Mouse (Mus musculus) hindbrain, embryonic 15.5 days (tissue): ENCODE measurements around the gene Rtl6. TPM values are rescaled to one million over a fixed set of nuclear protein-coding genes. Genes with fewer than 3 reads are reported as not detected.

Experiments used
- ATAC-seq: fragments of 200-750 bp; cut with Nextera tagmentation; 2 replicates; pipeline ENCODE4 v1.8.0; 2017; ENCODE audit warnings: low read depth, moderate number of reproducible peaks, moderate TSS enrichment; ENCODE audit not compliant: low FRiP score
- H3K27ac ChIP-seq: fragments of 300-500 bp; sonication (generic); replicated peaks from 2 replicates; pipeline ENCODE4 v1.5.1; 2015; ENCODE audit warnings: mild to moderate bottlenecking, inconsistent platforms
- H3K27me3 ChIP-seq: fragments of 300-500 bp; sonication (generic); 2 replicates; pipeline ENCODE4 v1.6.1; 2015; ENCODE audit warnings: control low read depth, inconsistent platforms
- H3K36me3 ChIP-seq: fragments of 300-500 bp; sonication (generic); 2 replicates; pipeline ENCODE4 v1.6.1; 2015; ENCODE audit warnings: control low read depth, inconsistent platforms
- H3K4me1 ChIP-seq: fragments of 300-500 bp; sonication (generic); replicated peaks from 2 replicates; pipeline ENCODE4 v1.6.1; 2015; ENCODE audit warnings: control low read depth, inconsistent platforms
- H3K4me2 ChIP-seq: fragments of 300-500 bp; sonication (generic); 2 replicates; pipeline ENCODE4 v1.6.1; 2015; ENCODE audit warnings: moderate library complexity, mild to moderate bottlenecking, inconsistent platforms
- H3K4me3 ChIP-seq: fragments of 300-500 bp; sonication (generic); 2 replicates; pipeline ENCODE4 v1.5.1; 2015; ENCODE audit warnings: mild to moderate bottlenecking, inconsistent platforms
- H3K9ac ChIP-seq: fragments of 300-500 bp; sonication (generic); 2 replicates; pipeline ENCODE4 v1.6.1; 2015; ENCODE audit warnings: inconsistent platforms
- H3K9me3 ChIP-seq: fragments of 300-500 bp; sonication (generic); 2 replicates; pipeline ENCODE4 v1.6.1; 2016; ENCODE audit warnings: control low read depth, inconsistent platforms
- WGBS: fragments of 180-500 bp; shearing (Covaris S2); methylation state at CpG from one replicate; pipeline ENCODE4 v1.1.7; 2015; 5-methylcytosine and 5-hydroxymethylcytosine counted together
- polyA plus RNA-seq: library from polyadenylated mRNA; unstranded; fragments of >200 nt; fragmentation: Nextera tagmentation; extraction: Ambion mirVana; gene quantifications from 2 replicates; pipeline ENCODE4 v1.2.1, GENCODE M21; 2015

The Rtl6 gene
- polyA plus RNA-seq, 1 experiment from 2014 or later: 66.1 TPM

DNA sequence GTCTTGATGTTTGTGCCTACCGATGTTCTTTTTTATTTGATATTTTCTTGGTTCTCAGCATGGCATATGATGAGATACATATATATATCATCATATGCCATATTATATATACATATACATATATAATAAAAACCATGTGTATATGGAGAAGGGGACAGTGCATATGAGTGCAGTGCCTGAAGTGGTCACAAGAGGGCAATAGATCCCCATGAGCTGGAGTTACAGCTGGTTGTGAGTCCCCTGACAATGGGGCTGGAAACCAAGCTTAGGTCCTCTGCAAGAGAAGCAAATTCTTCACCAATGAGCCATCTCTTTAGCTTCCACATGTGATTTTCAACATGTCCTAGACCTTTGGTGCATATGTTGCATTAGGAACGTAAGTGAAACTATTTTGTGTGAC is 21.7 kb downstream of the Rtl6 start:
- Histone ChIP-seq H3K4me3 (no peak overlapping the region), H3K27ac (no peak overlapping the region), H3K4me1 (peaks cover 13% of the 10 kb centered on the region), H3K9me3 (no peaks in the 10 kb centered on the region), H3K36me3 (no peaks in the 10 kb centered on the region), H3K4me2 (no peak overlapping the region), H3K9ac (no peak overlapping the region), H3K27me3 (no peaks in the 10 kb centered on the region)
- ATAC-seq: no peak
- 84% methylated on average over 2 of the region's 2 CpGs for WGBS

DNA sequence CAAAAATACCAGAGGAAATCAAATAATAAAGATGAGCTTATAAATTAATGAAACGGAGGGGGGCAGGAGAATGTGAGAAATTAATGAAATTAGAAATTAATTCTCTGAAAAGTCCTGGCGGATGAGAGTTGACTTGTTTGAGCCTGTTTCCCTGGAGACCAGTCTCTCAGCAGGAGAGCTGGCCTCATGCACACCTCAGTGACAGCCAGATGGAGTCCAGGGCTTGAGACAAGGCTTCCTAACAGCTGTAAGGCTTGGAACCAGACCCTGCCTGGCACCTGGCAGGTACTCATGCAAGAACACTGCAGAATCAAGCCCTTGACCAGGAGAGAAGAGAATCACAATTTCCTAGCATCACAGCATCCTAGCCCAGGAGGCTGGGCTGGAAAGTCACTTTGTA is 25.4 kb downstream of the Rtl6 start:
- WGBS: 42% methylated on average over 2 of the region's 2 CpGs
- H3K9me3 ChIP-seq: no peaks in the 10 kb centered on the region

DNA sequence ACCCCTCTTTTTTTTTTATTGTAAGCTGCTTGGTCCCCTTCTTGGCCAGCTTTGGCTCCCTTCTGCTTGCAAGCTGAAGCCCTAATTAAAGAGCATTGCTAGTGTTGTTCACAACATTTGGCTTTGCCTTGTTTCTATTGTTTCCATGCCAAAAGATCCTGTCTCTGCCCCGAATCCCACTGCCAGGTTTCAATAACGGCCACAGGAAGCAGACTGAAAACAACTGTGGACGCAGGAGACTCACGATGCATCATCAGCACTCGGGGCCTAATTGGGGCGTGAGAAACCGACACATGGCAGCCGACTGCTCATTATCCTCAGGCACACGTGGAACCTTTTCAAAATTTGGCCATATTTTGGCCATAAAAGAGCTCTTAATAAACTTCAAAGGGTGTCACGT is 26.1 kb downstream of the Rtl6 start:
- no peak overlapping the region for H3K4me3 ChIP-seq
- no peaks in the 10 kb centered on the region for H3K27me3 ChIP-seq
- WGBS: 23% methylated on average over 10 of the region's 10 CpGs
- H3K4me2 ChIP-seq: no peak overlapping the region
- H3K9me3 ChIP-seq: no peaks in the 10 kb centered on the region
- H3K9ac ChIP-seq: no peak overlapping the region
- peak overlapping the region; percentile 56; the same call in 1 of the 2 replicates for H3K27ac ChIP-seq
- peaks cover 31% of the 10 kb centered on the region for H3K4me1 ChIP-seq
- H3K36me3 ChIP-seq: no peaks in the 10 kb centered on the region
- ATAC-seq: no peak; the same call in 1 of the 2 replicates

More for the DNA sequence above, 25.4 kb downstream of the Rtl6 start:
- ATAC-seq: no peak
- no peak overlapping the region for H3K4me2 ChIP-seq
- no peaks in the 10 kb centered on the region for H3K36me3 ChIP-seq
- H3K27me3 ChIP-seq: no peaks in the 10 kb centered on the region
- no peak overlapping the region for H3K4me3 ChIP-seq
- H3K9ac ChIP-seq: no peak overlapping the region
- H3K4me1 ChIP-seq: peaks cover 24% of the 10 kb centered on the region
- peak overlapping the region; percentile 56; the same call in 1 of the 2 replicates for H3K27ac ChIP-seq

DNA sequence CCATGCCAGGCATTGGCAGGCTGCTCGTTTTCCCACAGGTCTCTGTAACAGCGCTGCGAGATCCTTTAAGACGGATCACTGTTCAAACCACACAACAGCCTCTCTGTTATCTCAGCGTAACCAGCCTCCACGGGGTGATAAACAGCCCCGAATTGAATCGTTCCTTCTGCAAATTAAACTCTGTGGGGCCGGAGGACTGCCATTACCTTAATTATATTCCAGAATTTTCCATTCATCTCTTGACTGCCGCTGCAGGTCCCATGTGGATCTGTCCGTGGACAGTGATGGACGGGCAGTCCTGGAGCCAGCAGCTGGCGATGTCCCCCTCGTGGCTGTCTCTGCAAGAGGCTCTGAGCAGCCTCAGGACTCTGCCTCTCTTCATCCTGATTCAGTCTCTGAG is 30.7 kb downstream of the Rtl6 start:
- Histone ChIP-seq H3K4me2 (no peak overlapping the region), H3K4me3 (no peak overlapping the region), H3K36me3 (no peaks in the 10 kb centered on the region), H3K9me3 (no peaks in the 10 kb centered on the region), H3K9ac (no peak overlapping the region), H3K4me1 (peaks cover 36% of the 10 kb centered on the region), H3K27ac (peak overlapping the region; percentile 46), H3K27me3 (no peaks in the 10 kb centered on the region)
- ATAC-seq: peak; percentile 76; the same call in 1 of the 2 replicates
- WGBS: 20% methylated on average over 14 of the region's 14 CpGs

DNA sequence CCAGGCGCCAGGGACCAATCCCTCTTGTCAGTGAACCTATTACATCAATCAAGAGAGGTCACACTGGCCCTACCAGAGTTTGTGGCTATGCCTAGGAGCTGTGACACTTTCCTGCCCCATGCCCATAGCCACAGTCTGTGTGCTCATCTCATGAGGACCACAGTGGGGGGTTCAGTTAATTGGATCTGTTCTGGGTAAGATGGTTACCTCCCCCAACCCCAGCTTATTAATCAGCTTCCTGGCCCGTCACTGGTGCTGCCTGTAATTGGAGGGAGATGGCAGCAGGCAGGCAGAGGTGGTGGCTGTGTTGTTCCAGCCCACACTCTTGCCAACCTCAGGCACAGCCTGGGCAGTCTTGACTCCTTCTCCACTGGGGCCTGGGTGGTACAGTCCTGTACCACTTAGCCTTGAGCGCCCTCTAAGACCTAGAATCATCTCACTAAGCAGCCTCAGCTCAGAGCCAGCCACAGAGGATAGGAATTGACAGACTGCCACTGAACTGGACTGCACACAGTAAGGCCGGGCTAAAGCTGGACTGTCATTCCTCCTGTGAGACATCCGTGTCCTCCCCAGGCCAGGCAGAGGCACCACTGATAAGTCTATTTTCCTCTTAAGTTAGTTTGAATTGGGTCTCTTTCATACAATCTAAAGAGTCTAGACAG is 32.3 kb downstream of the Rtl6 start:
- no peak overlapping the region for H3K27ac ChIP-seq
- H3K9me3 ChIP-seq: no peaks in the 10 kb centered on the region
- WGBS: 70% methylated on average over 5 of the region's 5 CpGs
- H3K36me3 ChIP-seq: no peaks in the 10 kb centered on the region
- H3K4me3 ChIP-seq: no peak overlapping the region
- H3K4me1 ChIP-seq: peaks cover 36% of the 10 kb centered on the region
- no peak overlapping the region for H3K4me2 ChIP-seq
- no peak for ATAC-seq
- H3K27me3 ChIP-seq: no peaks in the 10 kb centered on the region
- H3K9ac ChIP-seq: no peak overlapping the region

DNA sequence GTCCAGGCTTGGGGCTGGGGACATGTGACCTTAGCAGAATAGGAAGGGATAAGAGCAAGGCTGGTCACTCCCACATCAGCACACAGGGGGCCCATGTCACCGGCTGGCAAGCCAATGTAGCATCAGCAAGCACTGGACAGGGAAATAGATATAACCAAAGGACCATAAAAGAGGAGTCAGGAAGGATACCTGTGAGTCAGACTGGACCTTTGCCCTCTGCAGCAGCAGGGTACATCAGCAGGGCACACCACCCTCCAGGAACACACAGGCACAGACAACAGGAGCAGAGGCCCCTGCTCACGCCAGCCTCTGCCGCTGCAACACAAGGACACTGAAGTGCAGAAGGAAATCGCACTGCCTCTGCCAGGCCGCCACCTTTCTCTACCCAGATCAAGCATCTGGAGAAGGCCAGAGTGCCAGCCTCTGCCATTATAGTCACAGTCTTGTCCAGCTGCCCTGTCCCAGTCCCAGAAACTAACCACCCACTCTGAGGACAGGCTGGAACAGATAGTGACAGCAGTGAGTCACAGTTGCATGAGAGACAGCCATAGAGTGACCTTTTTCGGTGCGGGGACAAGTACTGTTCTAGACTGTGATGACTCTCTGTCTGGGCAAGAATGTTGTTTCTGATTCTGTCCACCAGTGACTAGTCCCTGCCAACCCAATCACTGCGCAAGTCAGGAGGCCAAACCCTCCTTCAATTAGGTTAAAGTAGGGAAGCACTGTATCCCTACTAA is 34.5 kb downstream of the Rtl6 start:
- Histone ChIP-seq H3K27ac (no peak overlapping the region), H3K4me1 (peaks cover 41% of the 10 kb centered on the region), H3K4me3 (no peak overlapping the region), H3K9me3 (no peaks in the 10 kb centered on the region), H3K27me3 (no peaks in the 10 kb centered on the region), H3K36me3 (no peaks in the 10 kb centered on the region), H3K4me2 (no peak overlapping the region), H3K9ac (no peak overlapping the region)
- no peak for ATAC-seq
- WGBS: 95% methylated on average over 8 of the region's 8 CpGs

DNA sequence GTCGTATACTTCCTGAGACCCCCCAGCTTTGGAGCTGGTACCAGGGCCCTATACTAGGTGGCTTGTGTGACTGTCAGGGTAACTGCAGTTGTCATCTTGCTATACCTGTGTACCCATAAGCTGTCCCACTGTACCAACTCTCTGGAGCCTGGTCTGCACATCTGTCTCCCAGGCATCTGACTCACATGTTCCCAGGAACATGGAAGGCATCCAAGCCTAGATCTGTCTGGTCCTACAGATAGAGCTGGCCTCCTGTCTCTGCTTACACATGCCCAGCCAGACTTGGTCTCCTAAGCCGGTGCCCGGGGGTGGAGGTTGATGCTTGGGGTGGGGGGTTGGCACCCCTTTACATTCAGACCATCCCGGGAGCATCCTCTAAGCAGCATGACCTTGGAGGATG is 36.1 kb downstream of the Rtl6 start:
- ATAC-seq: no peak
- 57% methylated on average over 4 of the region's 4 CpGs for WGBS

DNA sequence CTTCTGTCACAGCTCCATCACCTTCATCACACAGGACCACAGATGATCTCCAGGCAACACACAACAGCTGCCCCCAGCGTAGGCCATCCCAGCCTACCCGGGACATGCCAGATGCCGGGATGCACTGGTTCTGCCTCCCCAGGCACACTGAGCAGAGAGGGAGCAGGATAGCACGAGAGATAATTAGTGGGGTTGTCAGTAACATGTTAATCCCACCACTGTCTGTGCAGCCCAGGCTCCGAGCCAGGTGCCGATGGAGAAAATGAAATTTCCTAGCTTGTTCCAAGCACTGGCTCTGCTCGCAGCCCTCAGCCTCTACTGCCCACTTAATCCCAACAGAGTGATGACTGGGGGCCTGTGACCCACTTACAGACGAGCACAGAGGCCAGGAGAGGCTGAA is 39.1 kb downstream of the Rtl6 start:
- ATAC-seq: no peak
- no peaks in the 10 kb centered on the region for H3K27me3 ChIP-seq
- no peaks in the 10 kb centered on the region for H3K9me3 ChIP-seq
- H3K4me2 ChIP-seq: no peak overlapping the region
- no peak overlapping the region for H3K4me3 ChIP-seq
- no peaks in the 10 kb centered on the region for H3K36me3 ChIP-seq
- no peak overlapping the region for H3K9ac ChIP-seq
- WGBS: 27% methylated on average over 8 of the region's 8 CpGs
- H3K27ac ChIP-seq: peak overlapping the region; percentile 30; the same call in 1 of the 2 replicates
- H3K4me1 ChIP-seq: peaks cover 16% of the 10 kb centered on the region

More for the DNA sequence above, 36.1 kb downstream of the Rtl6 start:
- H3K4me1 ChIP-seq: peaks cover 27% of the 10 kb centered on the region
- H3K36me3 ChIP-seq: no peaks in the 10 kb centered on the region
- H3K9me3 ChIP-seq: no peaks in the 10 kb centered on the region
- no peak overlapping the region for H3K27ac ChIP-seq
- H3K9ac ChIP-seq: no peak overlapping the region
- no peaks in the 10 kb centered on the region for H3K27me3 ChIP-seq
- H3K4me3 ChIP-seq: no peak overlapping the region
- H3K4me2 ChIP-seq: no peak overlapping the region

DNA sequence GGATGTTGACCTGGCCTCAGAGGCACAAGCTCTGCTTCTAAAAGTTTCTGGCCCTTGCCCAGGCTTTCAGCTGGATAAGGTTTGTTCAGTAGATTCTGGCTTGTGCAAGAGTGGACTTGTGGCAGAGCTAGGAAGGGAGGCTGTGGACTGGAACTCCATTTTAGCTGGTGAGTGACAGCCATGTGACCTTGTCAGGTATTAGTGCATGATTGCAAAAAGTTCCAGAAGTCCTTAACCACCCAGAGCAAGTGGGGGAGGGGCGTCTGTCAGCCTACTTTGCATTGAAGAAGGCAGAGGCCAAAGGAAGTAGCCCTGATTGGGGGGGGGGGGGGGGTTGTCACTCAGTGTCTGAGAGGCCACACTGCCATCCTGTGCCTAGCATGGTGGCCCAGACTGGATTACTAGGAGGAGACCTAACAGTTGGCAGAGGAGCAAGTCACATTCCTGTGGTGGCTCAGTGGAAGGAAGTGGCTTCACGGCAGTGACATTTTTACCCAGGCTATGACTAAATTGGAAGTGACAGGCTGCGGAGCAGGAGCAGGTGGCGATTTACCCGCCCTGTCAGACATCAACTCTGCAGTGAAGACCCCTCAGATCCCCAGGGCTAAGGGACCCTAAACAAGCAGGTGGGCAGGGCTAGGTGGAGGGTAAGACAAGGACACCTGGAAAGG is 44.9 kb downstream of the Rtl6 start:
- H3K4me3 ChIP-seq: no peak overlapping the region
- H3K9me3 ChIP-seq: no peaks in the 10 kb centered on the region
- ATAC-seq: no peak
- WGBS: 59% methylated on average over 5 of the region's 5 CpGs
- H3K27me3 ChIP-seq: no peaks in the 10 kb centered on the region
- no peak overlapping the region for H3K4me2 ChIP-seq
- H3K4me1 ChIP-seq: peaks cover 24% of the 10 kb centered on the region
- no peak overlapping the region for H3K9ac ChIP-seq
- no peaks in the 10 kb centered on the region for H3K36me3 ChIP-seq
- no peak overlapping the region for H3K27ac ChIP-seq

DNA sequence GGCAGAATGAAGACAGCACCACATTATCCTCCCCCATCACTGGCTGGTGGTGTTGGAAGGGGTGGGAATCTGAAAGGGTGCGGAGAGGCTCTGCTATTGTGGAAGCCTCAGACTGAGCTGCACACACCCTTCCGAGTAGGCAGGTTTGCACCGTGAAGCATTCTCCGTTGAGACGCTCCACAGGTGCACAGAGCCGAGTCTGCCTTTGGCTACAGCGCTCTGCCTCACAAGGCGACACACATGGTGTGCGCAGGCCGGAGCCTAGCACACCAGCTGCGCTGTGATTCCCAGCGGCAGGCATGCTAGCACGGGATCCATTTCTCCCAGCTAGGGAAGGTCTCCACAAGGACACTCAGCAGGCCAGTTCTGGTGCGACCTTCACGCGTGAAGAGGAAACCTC is 47.6 kb downstream of the Rtl6 start:
- Histone ChIP-seq H3K27ac (0 out of 2 replicates have a peak overlapping the region, but pooled peaks have one; percentile 37), H3K4me2 (no peak overlapping the region), H3K36me3 (no peaks in the 10 kb centered on the region), H3K27me3 (no peaks in the 10 kb centered on the region), H3K9ac (no peak overlapping the region), H3K4me3 (no peak overlapping the region), H3K9me3 (no peaks in the 10 kb centered on the region), H3K4me1 (peaks cover 26% of the 10 kb centered on the region)
- 54% methylated on average over 16 of the region's 16 CpGs for WGBS
- peak; percentile 43; the same call in 1 of the 2 replicates for ATAC-seq

DNA sequence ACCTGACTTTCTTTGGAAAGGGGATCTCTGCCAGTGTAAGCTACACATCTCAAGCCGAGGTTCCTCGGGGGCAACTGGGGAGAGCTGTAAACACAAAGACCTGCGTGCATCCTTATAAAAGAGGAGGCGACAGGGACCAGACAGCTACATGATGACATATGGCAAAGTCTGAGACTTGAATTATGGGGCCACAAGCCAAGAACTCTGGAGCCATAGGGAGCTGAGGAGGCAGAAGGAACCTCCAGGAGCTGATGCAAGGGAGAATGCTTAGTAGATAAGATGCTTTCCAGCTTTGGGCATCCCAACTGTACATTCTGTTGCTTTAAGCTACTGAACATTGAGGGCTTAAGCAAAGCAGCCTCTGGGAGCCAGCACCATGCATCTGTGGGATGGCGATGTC is 48.5 kb downstream of the Rtl6 start:
- Histone ChIP-seq H3K9me3 (no peaks in the 10 kb centered on the region), H3K36me3 (no peaks in the 10 kb centered on the region), H3K27me3 (no peaks in the 10 kb centered on the region), H3K9ac (no peak overlapping the region), H3K27ac (no peak overlapping the region), H3K4me3 (no peak overlapping the region), H3K4me1 (peaks cover 29% of the 10 kb centered on the region), H3K4me2 (no peak overlapping the region)
- no peak for ATAC-seq
- 59% methylated on average over 5 of the region's 5 CpGs for WGBS

DNA sequence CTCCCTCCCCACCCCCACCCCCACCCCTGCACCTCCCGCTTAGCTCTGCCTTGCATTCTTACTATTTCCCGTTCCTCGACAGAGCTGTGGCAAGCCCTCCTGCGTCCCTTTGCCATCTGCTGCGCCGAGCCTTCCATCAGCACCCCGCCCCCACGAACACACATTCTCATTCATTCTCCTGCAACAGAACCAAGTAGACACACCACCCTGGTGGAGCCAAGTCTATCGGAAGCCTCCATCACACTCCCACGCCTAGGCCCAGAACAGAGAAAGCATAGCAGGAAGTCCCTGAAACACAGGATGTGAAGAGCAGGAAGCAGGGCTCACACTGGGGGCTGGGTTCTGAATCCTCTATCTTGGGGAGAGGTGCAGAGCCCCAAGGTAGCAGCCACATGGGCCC is 51.6 kb downstream of the Rtl6 start:
- Histone ChIP-seq H3K27ac (no peak overlapping the region), H3K27me3 (no peaks in the 10 kb centered on the region), H3K4me3 (no peak overlapping the region), H3K9ac (no peak overlapping the region), H3K9me3 (no peaks in the 10 kb centered on the region), H3K4me2 (no peak overlapping the region), H3K36me3 (no peaks in the 10 kb centered on the region), H3K4me1 (peaks cover 29% of the 10 kb centered on the region)
- no peak for ATAC-seq
- WGBS: 59% methylated on average over 10 of the region's 10 CpGs
